Mouse (Mus musculus) adrenal gland, adult (tissue): ENCODE measurements at regions not wholly inside any gene's neighbourhood (a gene's known extent, or its start where the extent isn't known, plus 50 kb on each side); places are given as distances from the start of the nearest gene placed in this dataset.
"Not testable (repeated sequence)": the region's sequence is repeated elsewhere in the genome, so short reads cannot be mapped to it uniquely, and the experiment has no call there.

ENCODE experiments used
- DNase-seq, 2 experiments: peaks; one replicate each; pipeline ENCODE4 v3.0.0; 2022 to 2023; ENCODE audit warnings: low spot score in 1 of 2; ENCODE audit not compliant: inconsistent age in 2 of 2

DNA sequence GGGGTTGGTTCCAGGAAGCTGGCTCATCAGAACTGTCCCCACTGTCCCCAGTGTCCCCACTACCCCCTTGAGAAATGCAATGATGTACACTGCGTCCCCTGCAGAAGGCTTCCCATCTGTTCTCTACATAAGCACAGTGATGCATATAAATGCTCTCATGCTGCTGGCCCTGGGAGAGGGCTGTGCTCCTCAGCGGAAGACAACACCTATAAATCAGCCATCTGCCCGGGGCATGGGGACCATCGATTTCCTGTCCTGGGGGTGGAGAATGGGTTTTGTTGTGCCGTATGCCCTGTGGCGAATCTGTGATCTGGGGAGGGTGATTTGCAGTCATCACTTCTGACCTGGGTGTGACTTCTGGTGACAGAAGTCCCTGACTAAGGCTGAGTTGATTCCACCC, 174.9 kb upstream of the Sulf2 start:
- peak; percentile 59 to 66 for DNase-seq

DNA sequence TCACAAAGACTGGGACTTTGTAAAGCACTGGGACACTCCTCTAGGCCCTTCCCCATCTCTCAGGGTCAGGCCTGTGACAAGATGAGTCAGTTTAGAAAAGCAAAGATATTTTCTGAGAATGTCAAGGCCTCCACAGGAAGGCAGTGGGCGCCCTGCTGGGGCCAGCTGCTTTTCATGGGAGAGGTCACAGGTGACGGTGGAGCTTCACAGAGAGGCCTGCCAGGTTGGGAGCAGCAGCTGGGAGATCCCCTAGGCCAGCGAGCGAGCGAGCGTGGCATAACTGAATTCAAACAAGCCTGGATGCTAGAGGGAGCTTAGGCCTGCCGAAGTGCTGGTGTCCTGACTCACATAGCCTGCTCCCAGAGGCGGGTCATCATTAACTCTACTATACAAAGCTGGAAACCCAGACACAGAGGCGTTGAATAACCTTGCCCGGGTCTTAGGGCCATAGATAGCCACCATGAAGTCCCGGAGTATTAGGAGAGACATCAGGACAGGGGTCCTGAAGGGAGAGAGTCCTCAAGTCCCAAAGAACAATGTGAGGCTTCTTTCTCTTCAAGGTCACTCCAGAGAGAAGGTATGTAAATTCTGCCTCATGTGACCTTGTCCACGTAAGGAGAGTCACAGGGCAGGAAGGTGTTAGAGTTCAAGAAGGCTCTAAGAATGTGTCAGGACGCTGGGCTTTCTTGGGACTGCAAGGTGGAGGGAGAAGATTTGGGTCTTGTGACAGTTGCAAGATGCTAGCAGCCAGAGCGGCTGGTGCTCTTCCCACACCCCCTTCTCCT, 174.3 kb upstream of the Sulf2 start:
- DNase-seq, result peak; percentile 91 to 94

DNA sequence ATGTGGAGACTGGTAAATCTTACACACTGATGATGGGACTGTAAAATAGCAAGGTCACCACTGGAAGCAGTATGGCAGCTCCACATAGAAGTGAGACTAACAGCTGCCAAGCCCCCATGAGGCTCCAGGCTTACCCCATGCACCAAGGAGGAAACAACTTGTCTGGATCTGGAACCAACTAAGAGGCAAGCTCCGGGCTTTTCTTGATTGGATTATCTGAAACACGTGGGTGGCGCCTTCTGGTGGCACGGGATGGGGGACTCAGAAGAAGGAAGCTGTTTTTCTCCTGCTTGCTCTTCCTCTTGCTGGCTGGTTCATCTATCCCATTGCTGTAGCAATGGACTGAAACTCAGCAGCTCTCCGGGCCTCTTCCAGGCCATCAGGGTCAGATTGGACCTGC, 171.5 kb upstream of the Sulf2 start:
- no peak for DNase-seq

DNA sequence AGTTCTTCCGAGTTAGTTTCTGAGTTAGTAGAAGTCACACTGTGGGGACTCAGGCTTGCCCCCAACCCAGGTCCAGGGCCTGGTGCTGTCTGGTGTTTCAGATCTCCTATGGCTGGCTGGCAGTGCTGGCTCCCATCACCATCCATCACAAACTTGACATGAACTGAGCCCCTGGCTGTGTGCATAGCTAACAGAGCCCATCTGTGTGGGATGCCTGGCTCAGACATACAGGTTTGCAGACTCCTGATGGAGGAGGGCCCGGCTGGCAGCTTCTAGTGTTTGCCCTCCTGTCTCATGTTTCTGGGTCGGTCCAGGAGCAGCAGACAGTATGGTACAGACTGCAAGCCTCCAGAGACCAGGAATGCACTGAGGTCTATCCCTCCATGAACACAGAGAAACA, 169.5 kb upstream of the Sulf2 start:
- DNase-seq, result no peak

DNA sequence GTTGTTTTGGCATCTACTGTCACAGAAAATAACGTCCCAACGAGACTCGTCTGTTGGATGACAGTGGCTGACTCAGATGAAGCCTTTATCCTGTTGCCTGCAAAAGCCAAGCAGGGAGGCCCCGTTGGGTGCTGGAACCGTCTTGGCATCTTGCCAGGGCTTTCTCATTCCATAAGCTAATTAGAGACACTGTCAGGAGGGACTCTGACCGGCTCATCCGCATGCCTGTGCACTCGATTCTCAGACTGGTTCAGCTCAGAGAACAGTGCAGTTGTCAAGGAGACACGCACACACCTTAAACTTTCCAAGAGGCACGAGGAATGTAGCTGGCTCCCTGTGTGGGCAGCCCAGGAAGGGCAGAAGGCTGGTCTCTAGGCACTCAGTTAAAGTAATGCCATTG, 169.0 kb upstream of the Sulf2 start:
- DNase-seq, result peak; percentile 44 to 68

DNA sequence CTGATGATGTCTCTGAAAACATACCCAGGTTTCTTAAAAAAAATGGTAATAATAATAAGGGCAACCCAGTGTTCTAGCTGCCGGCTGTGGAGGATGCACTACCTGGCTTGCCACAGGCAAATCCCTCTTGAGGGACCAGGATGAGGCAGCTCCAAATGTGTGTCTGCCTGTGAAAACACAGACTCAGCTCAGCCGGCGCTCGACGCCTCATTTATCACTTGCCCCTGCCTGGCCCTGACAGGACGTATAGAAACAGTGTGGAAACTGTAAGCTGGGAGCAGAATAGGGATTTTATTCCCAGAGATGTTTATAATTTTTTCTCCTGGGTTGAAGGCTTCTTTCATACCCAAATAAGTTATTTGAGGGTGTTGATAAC, 167.2 kb upstream of the Sulf2 start:
- DNase-seq, result no peak

DNA sequence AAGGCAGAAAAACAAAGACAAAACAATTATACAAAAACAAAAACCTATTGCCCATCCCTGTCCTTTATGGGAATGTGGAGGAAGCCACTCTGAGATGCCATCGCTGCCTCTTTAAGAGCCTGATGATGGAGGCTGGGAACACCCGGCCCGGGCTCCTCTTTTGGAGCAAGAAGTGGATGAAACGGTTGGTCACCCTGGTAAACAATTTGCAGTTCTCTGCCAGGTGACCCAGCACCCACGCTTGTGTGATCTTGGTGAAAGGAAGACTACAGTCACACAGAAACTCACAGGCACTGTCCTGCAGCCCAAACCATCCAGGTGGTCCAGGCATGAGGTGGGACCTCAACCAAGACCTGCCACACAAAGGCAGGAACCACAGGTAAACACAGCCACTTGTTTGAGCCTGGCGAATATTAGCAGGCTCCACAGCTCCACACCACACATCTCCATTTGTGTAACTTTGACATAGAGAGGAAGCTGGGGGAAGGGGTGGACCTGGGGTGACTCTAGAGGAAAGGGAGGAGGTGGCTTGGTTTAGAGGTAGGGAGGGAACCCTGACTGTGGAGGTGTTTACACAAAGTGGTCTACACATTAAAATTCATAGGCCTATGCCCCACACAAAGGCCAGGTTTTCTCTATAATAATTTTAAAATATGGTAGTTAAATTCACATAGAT, 166.7 kb upstream of the Sulf2 start:
- no peak for DNase-seq

DNA sequence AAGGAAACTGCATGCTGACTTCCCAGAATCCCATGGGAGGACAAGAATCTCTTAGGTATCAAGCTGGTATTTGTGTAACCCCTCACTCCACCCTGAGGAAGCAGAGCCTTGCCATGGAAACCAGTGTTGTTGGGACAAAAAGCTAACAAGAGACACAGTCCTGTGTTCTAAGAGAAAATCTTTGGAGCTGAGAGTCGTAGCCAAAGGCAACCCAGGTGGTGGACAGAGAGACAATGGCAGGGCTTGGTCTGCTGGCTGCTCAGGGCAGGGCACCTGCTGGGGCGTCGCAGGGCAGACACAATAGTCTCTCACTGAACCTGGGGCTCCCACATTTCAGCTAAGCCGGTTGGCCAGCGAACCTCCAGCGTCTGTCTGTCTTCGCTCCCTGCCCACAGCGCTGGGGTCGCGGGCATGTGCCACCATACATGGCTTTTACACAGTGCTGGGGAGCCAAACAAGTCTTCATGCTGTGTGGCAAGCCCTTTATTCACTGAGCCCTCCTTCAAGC, 161.0 kb upstream of the Sulf2 start:
- DNase-seq, result no peak

DNA sequence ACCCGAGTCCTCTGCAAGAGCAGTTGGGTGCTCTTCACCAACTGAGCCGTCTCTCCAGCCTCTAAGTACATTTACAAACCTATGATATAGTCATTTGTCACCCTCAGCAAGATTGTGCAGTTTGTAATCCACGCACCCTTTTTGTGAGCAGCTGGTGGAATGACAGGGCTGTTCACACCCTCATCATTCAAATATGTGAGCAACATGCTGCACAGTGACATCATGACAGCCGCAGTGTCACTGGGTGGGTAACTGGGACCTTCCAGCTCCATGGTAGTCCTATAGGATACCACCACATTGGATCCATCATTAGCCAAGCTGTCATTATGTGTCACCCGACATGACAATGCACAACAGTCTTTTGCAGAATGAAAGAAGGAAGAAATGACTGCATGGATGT, 155.0 kb upstream of the Sulf2 start:
- DNase-seq, result no peak

DNA sequence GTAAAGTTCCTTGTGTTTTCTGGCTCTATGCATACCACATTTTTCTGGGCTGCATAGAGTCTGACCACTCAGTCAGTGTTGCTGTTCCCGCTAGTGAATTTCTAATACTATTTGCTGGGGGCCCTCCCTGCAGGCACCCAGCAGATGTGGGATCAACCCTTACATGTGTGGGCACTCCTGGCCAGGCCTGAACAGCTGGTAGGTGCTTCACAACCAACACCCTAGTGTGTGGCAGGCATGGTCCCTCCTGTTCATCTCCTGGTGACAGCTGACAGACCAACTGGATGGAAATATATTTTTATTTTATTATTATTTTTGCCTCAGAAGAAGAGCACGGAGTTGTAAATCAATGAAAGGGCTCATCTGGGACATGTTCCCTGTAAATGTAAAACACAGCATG, 154.4 kb upstream of the Sulf2 start:
- DNase-seq, result no peak

DNA sequence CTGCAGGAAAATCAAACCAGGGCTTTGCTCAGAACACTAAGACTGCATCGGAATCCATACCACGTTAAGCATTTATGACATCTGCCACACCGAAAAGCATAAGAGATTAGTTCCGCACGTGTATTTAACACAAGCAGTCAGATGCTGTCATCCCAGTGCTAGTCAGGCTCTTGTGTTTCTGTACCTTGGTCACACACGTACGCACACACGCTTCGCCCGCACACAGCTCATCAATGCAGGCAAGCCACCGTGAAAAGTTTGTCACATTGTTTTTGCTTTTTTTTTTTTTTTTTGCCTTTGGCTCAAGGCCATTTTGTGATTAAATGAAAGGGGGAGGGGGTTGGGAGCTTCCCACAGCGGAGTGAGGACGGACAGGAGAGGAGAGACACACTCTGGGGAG, 152.1 kb upstream of the Sulf2 start:
- no peak for DNase-seq

DNA sequence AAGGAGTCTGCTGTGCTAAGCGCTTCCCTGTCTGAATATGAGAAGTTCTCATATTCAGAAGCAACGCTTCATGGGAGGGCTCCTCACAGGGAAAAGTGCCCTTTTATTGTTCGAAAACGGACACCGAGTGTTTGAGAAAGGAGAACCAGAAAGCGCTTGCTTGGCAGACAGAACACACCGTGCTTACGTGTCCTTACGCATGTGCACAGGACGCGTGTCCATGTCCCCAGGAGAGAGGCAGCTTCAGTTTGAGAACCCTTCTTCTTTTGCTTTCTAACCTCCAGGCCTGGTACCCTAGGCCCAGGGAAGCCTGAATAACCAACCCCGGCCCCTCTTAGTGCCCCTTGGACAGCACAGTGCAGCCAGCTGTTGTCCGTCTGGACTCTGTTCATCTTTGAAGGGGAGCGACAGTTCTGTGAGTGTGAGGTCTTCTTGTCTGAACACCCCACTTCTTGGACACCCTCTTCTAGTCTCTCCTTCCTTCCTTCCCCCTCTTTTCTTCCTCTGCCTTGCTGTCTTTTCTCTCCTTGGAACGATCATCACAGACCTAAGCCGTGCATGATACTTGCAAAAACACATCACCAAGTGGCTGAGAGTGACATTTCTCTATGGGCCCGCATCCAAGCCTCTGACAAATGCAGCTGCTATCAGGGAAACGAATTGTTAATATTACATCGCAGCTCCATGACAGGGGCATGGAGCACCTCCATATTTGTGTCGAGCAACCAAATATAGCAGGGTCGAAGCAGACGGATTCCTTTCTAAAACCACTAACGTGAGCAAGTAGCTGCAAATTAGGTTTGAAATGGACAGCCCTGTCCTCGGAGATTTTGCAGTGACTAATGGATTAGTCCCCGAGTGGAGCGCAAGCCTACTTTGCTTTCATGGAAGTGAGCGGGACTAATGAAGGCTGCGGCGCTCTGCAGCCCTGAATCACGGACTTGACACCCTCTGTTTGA, 149.9 kb upstream of the Sulf2 start:
- DNase-seq, result peak; percentile 64 to 85

DNA sequence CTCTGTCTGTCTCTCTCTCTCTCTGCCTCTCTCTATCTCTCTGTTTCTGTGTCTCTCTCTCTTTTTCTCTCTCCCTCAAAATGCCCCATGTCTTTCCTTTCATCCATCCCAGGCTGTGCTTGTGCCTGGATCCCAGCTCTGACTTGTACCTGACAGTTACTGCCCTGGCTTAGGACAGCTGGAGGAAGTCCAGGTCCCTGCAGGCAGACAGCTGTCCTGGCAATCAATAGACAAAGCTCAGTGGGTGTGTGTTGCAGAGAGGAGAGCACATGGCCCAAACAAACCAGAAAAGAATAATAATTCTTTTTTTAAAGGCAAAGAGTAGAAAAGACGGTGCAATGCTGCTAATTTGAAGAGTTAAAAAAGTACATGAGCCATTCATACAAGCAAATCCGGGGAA, 148.4 kb upstream of the Sulf2 start:
- no peak for DNase-seq

DNA sequence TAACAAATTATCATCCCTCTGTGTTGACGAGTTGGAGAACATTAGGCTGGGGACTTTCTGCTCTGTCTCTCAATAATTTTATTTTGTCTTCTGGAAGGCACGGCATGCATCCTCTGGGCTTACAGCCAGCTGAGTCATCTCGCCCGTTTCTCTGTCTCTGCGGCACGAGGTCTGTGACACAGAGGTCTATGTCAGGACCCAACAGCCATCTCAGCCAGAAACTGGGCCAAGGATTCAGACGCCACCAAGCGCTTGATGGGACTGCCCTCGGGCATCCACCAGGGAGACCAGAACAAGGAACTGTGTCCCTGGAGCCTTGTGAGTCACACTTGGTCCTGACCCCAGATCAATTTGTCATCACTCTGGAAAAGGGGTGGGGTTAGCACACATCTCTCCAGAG, 145.7 kb upstream of the Sulf2 start:
- DNase-seq, result peak; percentile 97

DNA sequence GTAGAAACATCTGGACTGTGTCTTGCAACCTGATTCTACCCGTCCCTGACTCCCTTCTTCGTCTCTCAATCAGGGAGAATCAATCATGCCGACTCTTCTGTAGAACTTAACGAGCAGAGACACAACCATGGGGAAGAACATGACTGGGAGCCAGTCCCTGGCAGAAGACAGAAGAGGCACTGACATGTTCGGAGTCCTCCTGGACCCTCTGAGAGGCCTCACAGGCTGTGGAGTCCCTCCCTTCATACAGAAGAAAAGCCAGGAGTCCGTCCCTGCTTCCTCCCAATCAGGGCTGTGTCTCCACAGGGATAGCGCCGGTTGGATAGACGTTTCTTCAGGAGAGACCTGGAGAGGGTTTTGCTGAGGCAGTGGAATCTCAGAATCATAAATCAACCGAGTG, 139.2 kb upstream of the Sulf2 start:
- DNase-seq, result no peak

DNA sequence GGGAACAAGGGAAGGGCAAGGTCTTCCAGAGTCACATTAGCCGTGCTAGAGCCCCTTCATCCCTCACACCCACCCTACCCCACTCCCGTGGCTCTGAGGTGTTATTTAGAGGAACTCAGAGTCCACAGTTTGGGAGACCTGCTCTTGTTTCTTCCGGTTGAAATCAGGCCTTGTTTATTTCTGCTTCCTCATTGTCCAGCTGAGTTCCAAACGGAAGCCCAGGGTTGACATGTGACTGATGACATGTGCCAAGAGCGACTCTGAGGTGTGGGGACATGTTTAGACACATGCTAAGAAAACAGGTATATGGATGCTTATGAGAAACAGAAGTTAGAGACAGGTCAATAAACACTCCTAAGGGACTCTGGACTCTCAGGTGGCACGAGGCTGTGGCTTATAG, 137.5 kb upstream of the Sulf2 start:
- DNase-seq, result no peak

DNA sequence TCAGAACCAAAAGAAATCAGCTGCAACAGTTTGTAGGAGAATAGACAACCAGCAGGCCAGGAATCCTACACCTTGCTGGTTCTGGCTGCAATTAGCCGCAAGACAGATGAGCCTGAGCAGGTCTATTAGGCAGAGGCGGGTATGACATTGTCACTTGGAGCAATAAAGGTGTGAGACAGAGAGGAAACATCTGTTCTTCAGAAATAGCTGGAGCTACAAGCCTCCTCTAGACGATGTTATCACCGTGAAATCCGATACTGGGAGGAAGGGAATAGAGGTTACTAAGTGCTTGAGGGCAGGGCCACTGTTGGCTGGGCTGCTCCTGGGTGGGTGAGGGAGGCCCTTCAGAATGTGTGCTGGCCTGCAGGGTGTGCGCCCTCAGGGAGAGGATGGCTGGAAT, 135.8 kb upstream of the Sulf2 start:
- DNase-seq, result no peak

DNA sequence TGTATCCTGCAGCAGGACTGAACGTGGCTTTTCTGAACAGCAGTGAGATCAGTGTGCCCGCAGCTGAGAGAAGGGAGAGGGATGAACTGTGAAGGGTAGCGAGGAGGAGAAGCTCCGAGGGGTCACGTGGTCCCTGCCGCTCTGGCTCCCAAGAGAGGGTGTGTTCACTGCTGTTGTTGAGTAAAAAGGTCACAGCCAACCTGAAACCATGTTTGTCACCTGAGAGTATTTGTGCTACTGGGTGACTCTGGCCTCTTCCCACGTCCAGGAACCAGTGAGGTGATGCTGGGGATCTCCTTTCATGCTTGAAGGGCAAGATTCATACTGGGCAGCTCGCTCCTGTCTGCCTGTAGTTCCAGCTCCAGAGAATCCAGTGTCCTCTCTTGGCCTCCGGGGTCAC, 135.4 kb upstream of the Sulf2 start:
- DNase-seq, result no peak

DNA sequence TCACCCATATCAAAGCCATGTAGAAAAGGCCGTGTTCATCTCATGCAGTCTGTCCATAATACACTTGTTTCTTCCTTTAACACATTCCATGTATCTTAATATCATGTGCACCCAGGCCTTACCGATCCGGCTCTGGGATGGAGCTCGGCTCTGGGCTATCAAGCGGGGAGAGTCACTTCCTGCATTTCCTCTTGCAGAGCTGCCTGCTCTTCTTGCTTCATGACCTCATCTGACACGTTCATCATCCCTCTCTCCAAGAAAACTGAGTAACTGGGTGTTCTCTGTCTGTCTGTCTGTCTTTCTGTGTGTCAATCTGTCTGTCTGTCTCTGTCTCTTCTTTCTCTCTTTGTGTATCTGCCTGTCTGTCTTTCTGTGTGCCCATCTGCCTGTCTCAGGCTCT, 133.7 kb upstream of the Sulf2 start:
- DNase-seq, result no peak

DNA sequence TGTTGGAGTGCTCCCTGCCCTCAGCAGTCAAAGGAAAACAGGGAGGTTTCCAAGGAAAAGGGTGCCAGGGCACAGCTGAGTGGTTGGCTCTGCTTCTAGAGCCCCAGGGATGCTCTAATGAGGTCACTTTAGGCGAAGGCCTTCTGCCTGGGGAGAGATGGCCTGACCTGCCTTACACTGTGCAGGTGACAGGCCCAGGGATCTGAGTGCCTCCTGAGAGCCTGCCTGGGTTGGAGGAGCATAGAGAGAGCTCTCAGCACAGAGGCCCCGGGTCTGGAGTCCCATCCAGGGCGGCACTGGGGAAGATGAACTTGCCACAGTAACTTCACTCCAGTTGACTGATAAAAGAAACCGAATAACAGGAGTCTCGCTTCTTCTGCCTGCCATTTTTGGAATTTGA, 125.7 kb upstream of the Sulf2 start:
- DNase-seq, result not testable (repeated sequence)

DNA sequence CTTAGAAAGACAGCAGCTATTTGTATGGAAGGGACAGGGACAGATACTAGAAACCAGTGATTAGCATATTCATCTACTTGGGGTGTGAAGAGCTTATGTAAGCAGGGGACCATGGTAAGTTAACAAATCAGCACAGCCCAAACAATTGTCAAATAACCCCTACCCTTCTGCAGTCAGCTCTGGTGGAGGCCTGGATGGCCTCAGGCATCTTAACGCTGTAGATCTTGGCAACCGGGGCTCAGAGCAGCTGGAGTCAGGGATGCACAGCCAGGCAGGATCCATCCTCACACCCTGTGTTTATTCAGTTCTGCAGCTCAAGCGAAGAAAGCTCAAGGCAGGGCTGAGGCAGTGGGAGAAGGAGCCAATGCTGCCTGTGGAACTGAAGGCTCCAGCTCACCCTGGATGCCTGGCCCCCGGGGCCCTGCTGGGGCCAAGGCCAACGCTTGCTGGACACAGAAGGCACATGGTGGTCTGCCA, 125.2 kb upstream of the Sulf2 start:
- DNase-seq, result no peak
